Comparison of ENCODE assay signal across 24 mouse cellular contexts in genomic region chr13:57494838-57495237, GRCm38 (mm10).
A peak's percentile ranks its signal among the peaks of the same experiment; 100 is the strongest.
DNase-seq lines count a peak whose midpoint lies in the region; ATAC-seq and TF ChIP-seq lines count a peak whose summit lies in the region.
"Had no signal": no experiment of that assay in that cellular context is flagged by ENCODE, and none has a peak within 500 bp of the region (broad histone marks: within the 10 kb centered on the region; RNA-seq: fewer than 3 reads in every experiment).

No protein-coding gene starts in this region.

- no peaks in the 10 kb centered on the region for H3K27me3 ChIP-seq in forebrain, embryonic 14.5 days (replicated peaks; ENCODE audit: control insufficient read depth, insufficient read depth, low read length)
- H3K27me3 ChIP-seq: CH12.LX; embryonic facial prominence, embryonic 12.5 days; forebrain, embryonic 13.5 days had no signal

- H3K4me2 ChIP-seq in forebrain, embryonic 14.5 days (ENCODE audit: low read length): no peak overlapping the region
- H3K4me2 ChIP-seq: embryonic facial prominence, embryonic 12.5 days; forebrain, embryonic 13.5 days had no signal

- H3K36me3 ChIP-seq in forebrain, embryonic 14.5 days (ENCODE audit: control insufficient read depth, insufficient read depth, low read length): no peaks in the 10 kb centered on the region
- H3K36me3 ChIP-seq: embryonic facial prominence, embryonic 10.5 days; embryonic facial prominence, embryonic 12.5 days; G1E had no signal

- ATAC-seq in forebrain, embryonic 14.5 days: no peak
- ATAC-seq: activated CD4-positive, CD25-positive, alpha-beta regulatory T cell, adult 4 months; CD4-positive, CD25-positive, alpha-beta regulatory T cell, adult 4 months; forebrain, embryonic 13.5 days; forebrain, embryonic 16.5 days; Patski had no signal

- TF ChIP-seq POLR2A in brain, embryonic 14.5 days (IDR thresholded peaks at IDR 0.05; ENCODE audit: borderline replicate concordance, extremely low read depth, insufficient read depth, insufficient read length, poor library complexity, severe bottlenecking): no peak

- no peaks in the 10 kb centered on the region for H3K9me3 ChIP-seq in forebrain, embryonic 14.5 days (replicated peaks; ENCODE audit: control insufficient read depth, low read length)
- H3K9me3 ChIP-seq: embryonic facial prominence, embryonic 10.5 days; embryonic facial prominence, embryonic 12.5 days; forebrain, embryonic 13.5 days had no signal

- WGBS in forebrain, embryonic 14.5 days: 21% methylated on average over 1 of the region's 1 CpGs

- H3K9ac ChIP-seq in forebrain, embryonic 14.5 days (ENCODE audit: low read length): no peak overlapping the region
- H3K9ac ChIP-seq: embryonic facial prominence, embryonic 12.5 days; forebrain, embryonic 13.5 days had no signal

- no peak overlapping the region for H3K4me3 ChIP-seq in forebrain, embryonic 14.5 days (ENCODE audit: low read depth, low read length)
- H3K4me3 ChIP-seq: embryonic facial prominence, embryonic 10.5 days; embryonic facial prominence, embryonic 12.5 days; forebrain, embryonic 13.5 days had no signal

- no peaks in the 10 kb centered on the region for H3K4me1 ChIP-seq in forebrain, embryonic 14.5 days (ENCODE audit: control insufficient read depth, insufficient read depth, low read length)
- H3K4me1 ChIP-seq: embryonic facial prominence, embryonic 10.5 days; embryonic facial prominence, embryonic 12.5 days; forebrain, embryonic 13.5 days had no signal

- H3K27ac ChIP-seq in forebrain, embryonic 14.5 days (ENCODE audit: low read depth, low read length): no peak overlapping the region
- H3K27ac ChIP-seq: embryonic facial prominence, embryonic 10.5 days; embryonic facial prominence, embryonic 12.5 days; forebrain, embryonic 13.5 days had no signal

- TF ChIP-seq CTCF in brain, embryonic 14.5 days (IDR thresholded peaks at IDR 0.05; ENCODE audit: borderline replicate concordance, extremely low read depth, insufficient read depth, insufficient read length): no peak

- DNase-seq in heart, adult 11 months: peak; percentile 39
- DNase-seq in heart, adult 8-10 months (ENCODE audit: low spot score): no peak
- peak; percentile 93 for DNase-seq in R1 (ENCODE audit: low read depth, low spot score)
- DNase-seq in brain, embryonic 14.5 days (ENCODE audit: low read depth): peak; percentile 30
- no peak for DNase-seq in forebrain, embryonic 14.5 days (ENCODE audit: low spot score)
- no peak for DNase-seq in left cerebral cortex, adult 18-20 months (ENCODE audit: low spot score in 2 of 2)
- DNase-seq: adrenal gland, adult 8-10 months; adrenal gland, postnatal 14 days; adrenal gland, postnatal 36 days; B cell, adult 2 months; cerebellum, adult 11-12 months; cerebellum, adult 2 months; cerebellum, adult 9-10 months; cerebellum, postnatal 10 days; cerebellum, postnatal 25 days had no signal

Comparison
In these comparisons a context has a peak if more than half of its experiments do, and no peak if none do; other contexts are left out.
1. DNase-seq: peak in heart, adult 11 months (single experiment), R1 (single experiment) and brain, embryonic 14.5 days (single experiment); none in heart, adult 8-10 months (single experiment), forebrain, embryonic 14.5 days (single experiment) and left cerebral cortex, adult 18-20 months (0 of 2).